Mouse (Mus musculus) liver, embryonic 14.5 days (tissue): ENCODE measurements around the gene Ptpn4. TPM values are rescaled to one million over a fixed set of nuclear protein-coding genes. Genes with fewer than 3 reads are reported as not detected.

ENCODE experiments used
- ATAC-seq: fragments of 200-750 bp; cut with Nextera tagmentation; 2 replicates; pipeline ENCODE4 v1.8.0; 2017; ENCODE audit warnings: moderate number of reproducible peaks, mild to moderate bottlenecking, moderate library complexity; ENCODE audit not compliant: insufficient read depth
- DNase-seq, 3 experiments: peaks; one replicate each; pipeline ENCODE4 v3.0.0-alpha.2; 2012 to 2013; ENCODE audit warnings: low read depth in 3 of 3, low spot score in 3 of 3
- H3K27ac ChIP-seq: fragments of 300-500 bp; sonication (generic); 2 replicates; pipeline ENCODE4 v1.5.1; 2014; ENCODE audit warnings: moderate library complexity, mild to moderate bottlenecking, control low read depth, inconsistent platforms
- H3K27me3 ChIP-seq: fragments of 300-500 bp; sonication (generic); 2 replicates; pipeline ENCODE4 v1.6.1; 2014; ENCODE audit warnings: mild to moderate bottlenecking, low read length, moderate library complexity; ENCODE audit not compliant: control insufficient read depth, insufficient read depth
- H3K36me3 ChIP-seq: fragments of 300-500 bp; sonication (generic); replicated peaks from 2 replicates; pipeline ENCODE4 v1.6.1; 2014; ENCODE audit warnings: low read depth; ENCODE audit not compliant: control insufficient read depth, insufficient read depth
- H3K4me1 ChIP-seq, 2 experiments: fragments of 200-500 bp in 1 of 2; fragments of 300-500 bp in 1 of 2; sonication (generic) in 1 of 2; replicated peaks; 2 replicates each; pipeline ENCODE4 v1.6.1; 2012 to 2014; ENCODE audit warnings: antibody characterized with exemption in 1 of 2, inconsistent platforms in 1 of 2, low read length in 1 of 2; ENCODE audit not compliant: control insufficient read depth in 2 of 2, insufficient read depth in 2 of 2
- H3K4me2 ChIP-seq: fragments of 300-500 bp; sonication (generic); 2 replicates; pipeline ENCODE4 v1.6.1; 2014; ENCODE audit warnings: low read depth, mild to moderate bottlenecking, control low read depth, moderate library complexity
- H3K4me3 ChIP-seq, 2 experiments: fragments of 200-500 bp in 1 of 2; fragments of 300-500 bp in 1 of 2; sonication (generic) in 1 of 2; 2 replicates each; pipeline ENCODE4 v1.5.1; 2012 to 2014; ENCODE audit warnings: low read depth in 2 of 2, low read length in 2 of 2, mild to moderate bottlenecking in 2 of 2, control low read depth in 1 of 2, inconsistent platforms in 1 of 2, moderate library complexity in 1 of 2; ENCODE audit not compliant: insufficient read depth in 1 of 2
- H3K9ac ChIP-seq: fragments of 300-500 bp; sonication (generic); replicated peaks from 2 replicates; pipeline ENCODE4 v1.6.1; 2014; ENCODE audit warnings: mild to moderate bottlenecking, control low read depth, moderate library complexity
- H3K9me3 ChIP-seq: fragments of 300-500 bp; sonication (generic); 2 replicates; pipeline ENCODE4 v1.6.1; 2016; ENCODE audit warnings: low read length, mixed read lengths; ENCODE audit not compliant: control insufficient read depth
- CTCF ChIP-seq: IDR thresholded peaks from 2 replicates; pipeline ENCODE4 v1.5.1; 2016; ENCODE audit warnings: antibody characterized with exemption, low read depth, control low read depth
- EP300 ChIP-seq: IDR thresholded peaks from 2 replicates; pipeline ENCODE4 v1.6.1; 2016; ENCODE audit warnings: antibody characterized with exemption, low read depth
- WGBS: fragments of 180-500 bp; shearing (Covaris S2); extraction: QIAGEN DNeasy Blood & Tissue Kit; methylation state at CpG from one replicate; pipeline ENCODE4 v1.1.7; 2014; ENCODE audit not compliant: insufficient replicate concordance; 5-methylcytosine and 5-hydroxymethylcytosine counted together
- polyA plus RNA-seq, 2 experiments: library from polyadenylated mRNA; depleted of rRNA in 1 of 2; stranded (reverse) in 1 of 2; unstranded in 1 of 2; fragments of >200 nt; fragmentation: Nextera tagmentation in 1 of 2; extraction: Ambion mirVana in 1 of 2; gene quantifications; 2 replicates each; pipeline versions ENCODE4 v1.2.1 to v1.2.3; 2012 to 2014

Ptpn4 gene
- polyA plus RNA-seq, 2 experiments, result 1.2 to 1.8 TPM

DNA sequence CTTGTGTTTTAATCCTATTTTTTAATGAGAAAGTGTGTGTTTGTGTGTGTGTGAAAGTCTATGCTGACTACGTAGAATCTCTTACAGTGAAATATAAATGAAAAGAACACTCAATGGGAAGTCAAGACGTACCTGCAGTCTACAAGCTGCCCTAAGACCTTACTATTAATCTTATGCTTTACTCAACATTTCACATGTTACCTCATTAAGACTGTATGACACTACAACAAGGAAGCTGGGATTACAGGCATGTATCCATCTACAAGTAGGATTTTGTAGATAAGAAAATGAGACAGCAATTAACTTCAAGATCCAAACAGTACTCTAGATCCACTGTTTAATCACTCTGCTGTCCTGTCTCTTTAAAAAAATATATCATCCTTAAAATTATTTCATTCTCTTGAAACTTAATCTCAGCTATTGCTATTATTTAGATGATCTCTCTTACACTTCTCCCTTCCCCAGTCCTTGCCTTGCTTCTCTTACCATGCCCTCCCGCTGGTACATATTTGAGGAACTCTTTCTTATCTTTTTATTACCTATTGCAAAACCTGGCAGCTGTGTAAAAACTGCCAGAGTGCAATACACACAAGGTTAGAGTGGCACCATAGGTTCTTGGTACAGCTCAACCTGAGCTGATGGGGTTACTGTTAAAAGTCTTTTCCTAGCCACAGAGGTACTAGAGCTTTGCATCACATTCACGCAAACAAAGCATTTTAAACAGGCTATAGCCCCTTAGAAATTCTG, 130.8 kb downstream of the Ptpn4 start:
- Histone ChIP-seq H3K9ac (no peak overlapping the region), H3K27me3 (no peaks in the 10 kb centered on the region), H3K27ac (no peak overlapping the region), H3K4me3 (no peak overlapping the region), H3K4me2 (no peak overlapping the region), H3K4me1 (no peaks in the 10 kb centered on the region), H3K9me3 (no peaks in the 10 kb centered on the region), H3K36me3 (no peaks in the 10 kb centered on the region)
- WGBS, result 73% methylated on average over 4 of the region's 4 CpGs
- ATAC-seq, result no peak
- no peak for TF ChIP-seq CTCF
- no peak for TF ChIP-seq EP300
- no peak for DNase-seq

- H3K27ac ChIP-seq, result no peak overlapping the region
Observed at GRCm38 (mm10) chr1:119696860-119697259, 140.6 kb downstream of the Ptpn4 start.

GRCm38 (mm10) chr1:119685773-119686558, 151.4 kb downstream of the Ptpn4 start:
- Histone ChIP-seq H3K4me3 (no peak overlapping the region), H3K9ac (no peak overlapping the region), H3K36me3 (no peaks in the 10 kb centered on the region), H3K9me3 (no peaks in the 10 kb centered on the region), H3K4me1 (peaks cover 3 to 4% of the 10 kb centered on the region in 2 experiments; a peak in 2 of 4 replicates), H3K4me2 (no peak overlapping the region), H3K27ac (no peak overlapping the region), H3K27me3 (no peaks in the 10 kb centered on the region)
- TF ChIP-seq EP300 (peak; percentile 59), CTCF (peak; percentile 22)
- DNase-seq, result peak in 2 of 3 experiments; percentile 22 to 30
- 71% methylated on average over 3 of the region's 3 CpGs for WGBS
- peak; percentile 74; the same call in 1 of the 2 replicates for ATAC-seq

More at GRCm38 (mm10) chr1:119696860-119697259, 140.6 kb downstream of the Ptpn4 start:
- H3K4me3 ChIP-seq, result no peak overlapping the region
- TF ChIP-seq CTCF (no peak), EP300 (no peak)
- H3K36me3 ChIP-seq, result no peaks in the 10 kb centered on the region
- no peaks in the 10 kb centered on the region for H3K9me3 ChIP-seq
- no peak for DNase-seq
- ATAC-seq, result no peak
- 89% methylated on average over 1 of the region's 1 CpGs for WGBS
- H3K27me3 ChIP-seq, result no peaks in the 10 kb centered on the region
- H3K9ac ChIP-seq, result no peak overlapping the region
- H3K4me2 ChIP-seq, result no peak overlapping the region
- no peaks in the 10 kb centered on the region for H3K4me1 ChIP-seq

DNA sequence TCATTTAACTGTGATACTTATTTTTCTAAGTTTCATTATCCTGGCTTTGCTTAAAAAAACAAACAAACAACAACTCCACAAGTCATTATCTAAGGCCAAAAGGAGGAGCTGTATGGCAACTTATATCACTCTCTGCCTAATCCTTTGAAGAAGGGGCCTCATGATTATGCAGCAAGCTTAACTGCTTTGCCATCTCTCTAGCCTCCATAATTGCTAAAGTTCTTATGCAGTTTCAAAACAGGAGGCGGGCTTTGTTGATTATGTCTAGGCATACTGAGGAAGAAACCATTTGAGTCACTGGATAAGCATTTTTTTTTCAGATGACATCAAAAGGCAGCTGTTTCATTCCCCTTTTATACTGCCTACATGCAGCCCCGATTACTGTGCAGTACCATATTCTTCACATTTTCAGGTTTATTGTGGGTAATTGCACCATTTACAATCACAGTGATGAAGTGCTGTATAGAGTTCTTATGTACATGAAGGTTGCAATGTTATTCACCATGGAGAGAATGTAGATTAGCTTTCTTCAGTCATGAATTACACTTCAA, 155.7 kb downstream of the Ptpn4 start:
- H3K27me3 ChIP-seq, result no peaks in the 10 kb centered on the region
- no peak overlapping the region for H3K27ac ChIP-seq
- ATAC-seq, result no peak
- no peak overlapping the region for H3K4me2 ChIP-seq
- no peak overlapping the region for H3K9ac ChIP-seq
- no peaks in the 10 kb centered on the region for H3K9me3 ChIP-seq
- no peak overlapping the region for H3K4me3 ChIP-seq
- WGBS, result 58% methylated on average over 2 of the region's 2 CpGs
- TF ChIP-seq EP300 (no peak), CTCF (no peak)
- no peak for DNase-seq
- peaks cover 3% of the 10 kb centered on the region in 2 experiments; a peak in 2 of 4 replicates for H3K4me1 ChIP-seq
- no peaks in the 10 kb centered on the region for H3K36me3 ChIP-seq

DNA sequence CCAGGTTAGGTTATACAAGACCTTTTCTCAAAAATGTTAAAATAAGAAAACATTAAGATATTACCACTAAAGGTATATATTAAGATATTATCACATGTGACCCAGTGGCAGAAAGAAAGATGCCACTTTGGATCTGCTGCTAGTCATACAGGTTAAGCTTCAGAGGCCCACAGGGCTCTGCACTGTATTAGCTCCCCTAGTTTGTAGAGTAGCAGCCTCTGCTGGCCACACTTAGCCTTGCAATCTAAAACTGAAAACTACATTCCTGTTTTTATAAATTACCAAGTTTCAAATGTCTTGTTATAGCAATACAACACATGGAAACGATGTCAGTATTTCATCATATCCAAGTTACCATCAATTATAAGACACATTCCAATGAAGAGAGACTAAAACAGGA, 162.4 kb downstream of the Ptpn4 start:
- no peak for TF ChIP-seq EP300
- peak; percentile 66 for TF ChIP-seq CTCF
- Histone ChIP-seq H3K27me3 (no peaks in the 10 kb centered on the region), H3K4me1 (no peaks in the 10 kb centered on the region), H3K27ac (no peak overlapping the region), H3K4me3 (no peak overlapping the region), H3K36me3 (no peaks in the 10 kb centered on the region), H3K9me3 (no peaks in the 10 kb centered on the region), H3K9ac (no peak overlapping the region), H3K4me2 (no peak overlapping the region)
- no peak for ATAC-seq
- DNase-seq, result peak in 1 of 3 experiments; percentile 4
- WGBS, result 45% methylated on average over 1 of the region's 1 CpGs
